In genomic region chr11:83303751-83304150, GRCm38 (mm10) we compare ENCODE assay signal across 8 mouse cellular contexts. TPM values are rescaled to one million over a fixed set of nuclear protein-coding genes. Genes with fewer than 3 reads are reported as not detected.
DNase-seq lines count a peak whose midpoint lies in the region; ATAC-seq lines count a peak whose summit lies in the region.

No protein-coding gene starts in this region.

- peaks cover 8% of the 10 kb centered on the region for H3K36me3 ChIP-seq in forebrain, embryonic 13.5 days (ENCODE audit: poor library complexity, severe bottlenecking)
- peaks cover 6% of the 10 kb centered on the region for H3K36me3 ChIP-seq in midbrain, embryonic 13.5 days

- H3K27ac ChIP-seq in forebrain, embryonic 13.5 days: no peak overlapping the region
- H3K27ac ChIP-seq in midbrain, embryonic 13.5 days: no peak overlapping the region

- H3K27me3 ChIP-seq in forebrain, embryonic 13.5 days: no peaks in the 10 kb centered on the region
- no peaks in the 10 kb centered on the region for H3K27me3 ChIP-seq in midbrain, embryonic 13.5 days

- peak overlapping the region; percentile 93 for H3K4me3 ChIP-seq in forebrain, embryonic 13.5 days
- H3K4me3 ChIP-seq in midbrain, embryonic 13.5 days (replicated peaks): peak overlapping the region; percentile 97

- peak overlapping the region; percentile 58 for H3K9ac ChIP-seq in forebrain, embryonic 13.5 days
- H3K9ac ChIP-seq in midbrain, embryonic 13.5 days (replicated peaks): peak overlapping the region; percentile 95

- peak overlapping the region; percentile 80 for H3K4me2 ChIP-seq in forebrain, embryonic 13.5 days
- peak overlapping the region; percentile 80 for H3K4me2 ChIP-seq in midbrain, embryonic 13.5 days (replicated peaks)

- 68% methylated on average over 5 of the region's 5 CpGs for WGBS in forebrain, embryonic 13.5 days
- 77% methylated on average over 5 of the region's 5 CpGs for WGBS in midbrain, embryonic 13.5 days

- ATAC-seq in forebrain, embryonic 13.5 days: no peak
- no peak for ATAC-seq in midbrain, embryonic 13.5 days

- intact Hi-C loops in left cerebral cortex, postnatal 14 days (cut with DNase I): no loop called here

- no peaks in the 10 kb centered on the region for H3K9me3 ChIP-seq in forebrain, embryonic 13.5 days (replicated peaks)
- no peaks in the 10 kb centered on the region for H3K9me3 ChIP-seq in midbrain, embryonic 13.5 days

- DNase-seq in right cerebral cortex, postnatal 10 days (ENCODE audit: low spot score in 2 of 2): peak; percentile 29 to 43
- DNase-seq in right cerebral cortex, postnatal 4 days: no peak
- peak; percentile 51 for DNase-seq in kidney, postnatal 14 days
- no peak for DNase-seq in left cerebral cortex, postnatal 14 days (ENCODE audit: low spot score in 2 of 2)
- DNase-seq in spleen, postnatal 14 days (ENCODE audit: low spot score in 2 of 2): no peak
- DNase-seq in gastrocnemius, postnatal 10 days: no peak

- peaks cover 36% of the 10 kb centered on the region for H3K4me1 ChIP-seq in forebrain, embryonic 13.5 days
- peaks cover 44% of the 10 kb centered on the region for H3K4me1 ChIP-seq in midbrain, embryonic 13.5 days (replicated peaks)

RNA-seq across cellular contexts. Expression of gene Pex12, which starts 1.4 kb away (rescaled TPM):
- polyA plus RNA-seq in forebrain, embryonic 13.5 days (2015; fragmentation: Nextera tagmentation; extraction: Ambion mirVana): 17.7 and 18.2 TPM in 2 replicates
- 21.0 and 21.1 TPM in 2 replicates for polyA plus RNA-seq in midbrain, embryonic 13.5 days (2015; fragmentation: Nextera tagmentation; extraction: Ambion mirVana)
- total RNA-seq in left cerebral cortex, postnatal 14 days (2021): 10 to 100 TPM in 1 of 2 experiments, 1 to 10 TPM in 1; 9.7 to 11.1 TPM
- total RNA-seq in gastrocnemius, postnatal 10 days (2021): 10 to 100 TPM; 14.5 to 19.2 TPM

RNA-seq across cellular contexts. Expression of gene Ap2b1, which starts 4.9 kb away (rescaled TPM):
- 82.2 and 85.4 TPM in 2 replicates for polyA plus RNA-seq in forebrain, embryonic 13.5 days (2015; fragmentation: Nextera tagmentation; extraction: Ambion mirVana)
- 109 and 116 TPM in 2 replicates for polyA plus RNA-seq in midbrain, embryonic 13.5 days (2015; fragmentation: Nextera tagmentation; extraction: Ambion mirVana)
- 100 to 1,000 TPM; 304 to 324 TPM for total RNA-seq in left cerebral cortex, postnatal 14 days (2021)
- 10 to 100 TPM; 39.7 to 49.1 TPM for total RNA-seq in gastrocnemius, postnatal 10 days (2021)

RNA-seq across cellular contexts. Expression of gene Slfn14, which starts 17.2 kb away (rescaled TPM):
- 0.04 and 0.14 TPM in 2 replicates for polyA plus RNA-seq in forebrain, embryonic 13.5 days (2015; fragmentation: Nextera tagmentation; extraction: Ambion mirVana)
- 0.12 and 0.15 TPM in 2 replicates for polyA plus RNA-seq in midbrain, embryonic 13.5 days (2015; fragmentation: Nextera tagmentation; extraction: Ambion mirVana)
- not detected for total RNA-seq in left cerebral cortex, postnatal 14 days (2021)
- under 1 TPM in 1 of 2 experiments, not detected in 1; 0.47 TPM for total RNA-seq in gastrocnemius, postnatal 10 days (2021)

Comparison
In these comparisons a context has a peak if more than half of its experiments do, and no peak if none do; other contexts are left out.
1. DNase-seq: peak in right cerebral cortex, postnatal 10 days (2 of 2) and kidney, postnatal 14 days (single experiment); none in right cerebral cortex, postnatal 4 days (single experiment), left cerebral cortex, postnatal 14 days (0 of 2), spleen, postnatal 14 days (0 of 2) and gastrocnemius, postnatal 10 days (single experiment).
2. RNA of gene Ap2b1, which starts 4.9 kb away (total RNA-seq): 304 to 324 TPM in left cerebral cortex, postnatal 14 days; 39.7 to 49.1 TPM in gastrocnemius, postnatal 10 days; every median in the first group is over 4 times any median in the second.